Mouse (Mus musculus) telencephalon, adult 2 months (tissue): ENCODE results near the gene Cggbp1.

ENCODE experiments used
- DNase-seq: peaks from one replicate; pipeline ENCODE4 v3.0.0-alpha.2; 2011; ENCODE audit warnings: low read depth, low spot score

Cggbp1 gene

DNA sequence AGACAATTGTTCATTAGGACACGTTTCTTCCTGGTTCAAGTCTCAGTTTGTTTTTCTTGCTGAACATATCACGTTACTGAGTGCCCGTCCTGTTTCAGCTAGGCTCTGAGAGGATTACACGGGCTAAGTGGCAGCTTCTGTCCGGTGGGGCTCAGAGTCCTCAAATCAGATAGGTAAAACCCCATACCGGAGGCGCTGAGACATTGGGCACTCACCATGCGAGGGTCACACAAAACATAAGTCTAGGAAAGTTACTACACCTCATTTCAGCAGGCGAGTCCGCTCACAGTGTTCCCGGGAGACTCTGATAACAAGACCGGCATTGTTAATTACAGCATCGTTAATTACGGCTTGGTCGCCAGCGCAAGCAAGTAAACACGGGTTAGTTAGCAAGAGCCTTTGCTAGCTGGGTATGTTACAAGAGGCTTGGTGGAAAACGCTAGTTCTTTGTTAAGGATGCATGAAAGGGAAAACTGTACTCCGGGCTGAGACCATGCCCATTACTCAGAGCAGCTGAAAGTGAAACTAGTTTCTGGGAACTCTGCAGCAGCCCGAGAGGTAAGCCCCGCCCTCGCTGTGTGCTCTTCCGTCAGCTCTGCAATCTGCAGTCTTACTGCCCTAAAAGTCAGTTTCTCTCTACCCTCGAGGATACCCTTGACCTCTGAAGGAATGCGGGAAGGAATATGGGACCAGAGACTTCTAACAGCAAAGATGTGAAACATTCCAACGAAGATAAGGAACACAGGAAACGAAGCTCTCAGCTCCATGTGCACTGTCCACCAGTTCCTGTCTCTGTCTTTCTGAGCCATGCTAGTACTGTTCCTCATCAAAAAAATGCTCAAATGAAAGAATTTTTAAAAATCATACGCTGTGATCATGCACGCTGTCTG lies 21.9 kb downstream of the Cggbp1 start:
- peak; percentile 46 for DNase-seq

- DNase-seq, result no peak
These were observed 23.6 kb downstream of the Cggbp1 start for GRCm38 (mm10) chr16:64875384-64875783.

GRCm38 (mm10) chr16:64875822-64876221 lies 24.0 kb downstream of the Cggbp1 start:
- no peak for DNase-seq

DNA sequence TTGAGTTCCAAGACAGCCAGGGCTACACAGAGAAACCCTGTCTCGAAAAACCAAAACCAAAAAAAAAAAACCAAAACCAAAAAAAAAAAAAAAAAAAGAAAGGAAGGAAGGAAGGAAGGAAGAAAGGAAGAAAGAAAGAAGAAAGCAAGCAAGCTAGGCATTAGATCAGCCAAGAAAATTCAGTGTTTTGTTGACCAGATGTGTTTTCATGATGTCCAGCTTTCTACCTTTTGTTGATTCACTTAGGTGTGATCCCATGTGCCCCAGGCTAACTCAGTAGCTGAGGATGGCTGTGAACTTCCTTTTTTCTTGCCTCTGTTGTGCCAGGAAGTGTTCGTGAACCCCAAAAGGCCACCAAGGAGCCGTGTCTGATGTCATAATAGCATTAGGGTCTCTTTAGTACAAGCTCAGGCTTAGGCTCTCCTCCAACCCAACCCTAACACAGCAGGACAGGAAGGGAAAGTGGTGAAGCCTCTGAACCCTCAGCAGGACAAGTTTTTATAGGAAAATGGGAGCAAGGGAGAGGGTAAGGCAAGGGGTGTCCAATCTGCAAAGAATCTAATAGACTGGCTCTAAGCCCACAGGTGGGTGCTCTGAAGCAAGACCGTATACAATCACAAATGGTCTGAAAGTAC lies 25.0 kb downstream of the Cggbp1 start:
- no peak for DNase-seq

DNA sequence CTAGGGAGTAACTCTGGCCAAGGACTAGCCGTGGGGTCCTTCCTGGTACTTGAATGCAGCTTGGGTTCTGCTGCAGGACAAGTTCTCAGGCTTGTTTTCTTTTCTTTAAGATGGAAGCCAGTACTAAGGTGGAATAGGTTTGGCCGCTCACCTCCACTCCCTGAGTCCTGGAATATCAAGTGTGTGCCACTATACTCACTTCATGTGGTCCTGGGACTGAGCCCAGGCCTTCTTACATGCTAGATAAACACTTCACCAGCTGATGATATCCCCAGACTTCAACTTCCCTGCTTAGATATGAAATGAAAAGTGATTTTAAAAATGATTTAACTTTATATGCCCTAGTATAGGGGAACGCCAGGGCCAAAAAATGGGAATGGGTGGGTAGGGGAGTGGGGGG lies 25.5 kb downstream of the Cggbp1 start:
- no peak for DNase-seq

DNA sequence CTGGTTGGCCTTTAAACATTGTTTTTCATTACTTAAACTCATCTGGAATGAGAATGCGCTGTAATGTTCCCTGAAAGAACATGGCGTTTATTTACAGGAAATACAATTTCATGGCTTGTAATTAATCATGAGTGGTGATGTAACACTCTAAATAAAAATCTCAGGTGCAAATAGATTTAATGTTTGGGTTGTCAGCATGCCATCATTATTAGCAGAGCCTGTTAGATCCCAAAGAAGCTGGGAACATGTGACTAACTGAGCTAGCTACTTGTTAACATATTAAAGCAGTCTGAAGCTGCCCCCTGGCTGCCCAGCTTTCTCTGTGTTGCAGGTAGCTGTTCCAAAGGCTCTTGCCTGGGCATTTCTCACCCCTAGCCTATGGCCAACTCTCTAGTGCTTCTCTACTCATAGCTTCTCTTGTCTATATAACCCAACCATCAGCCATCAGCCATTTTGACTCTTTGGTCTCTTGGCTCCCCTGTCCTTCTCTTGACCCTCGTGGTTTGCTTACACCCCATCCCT lies 26.9 kb downstream of the Cggbp1 start:
- no peak for DNase-seq

GRCm38 (mm10) chr16:64879735-64880134 lies 27.9 kb downstream of the Cggbp1 start:
- no peak for DNase-seq

DNA sequence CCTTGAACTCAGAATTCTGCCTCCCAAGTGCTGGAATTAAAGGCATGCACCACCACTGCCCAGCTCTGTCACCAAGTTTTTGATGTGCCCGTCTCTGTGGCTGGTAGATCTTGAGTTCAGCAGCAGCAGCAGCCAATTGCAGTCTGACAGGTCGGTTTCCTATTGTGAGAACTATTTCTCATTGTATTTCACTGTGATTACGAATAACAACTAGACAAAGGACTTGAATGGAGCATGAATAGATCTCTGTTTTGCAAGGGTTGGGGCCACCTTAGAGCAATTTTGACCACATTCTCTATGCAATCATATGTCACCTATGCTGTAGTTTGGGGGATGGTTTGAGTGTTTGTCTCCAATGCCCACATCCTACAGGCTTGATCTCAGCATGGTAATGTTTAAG lies 29.2 kb downstream of the Cggbp1 start:
- DNase-seq, result no peak

- no peak for DNase-seq
These were observed 29.6 kb downstream of the Cggbp1 start for GRCm38 (mm10) chr16:64881442-64881841.

GRCm38 (mm10) chr16:64883896-64884295 lies 32.1 kb downstream of the Cggbp1 start:
- DNase-seq, result no peak

GRCm38 (mm10) chr16:64884420-64884838 lies 32.6 kb downstream of the Cggbp1 start:
- no peak for DNase-seq

DNA sequence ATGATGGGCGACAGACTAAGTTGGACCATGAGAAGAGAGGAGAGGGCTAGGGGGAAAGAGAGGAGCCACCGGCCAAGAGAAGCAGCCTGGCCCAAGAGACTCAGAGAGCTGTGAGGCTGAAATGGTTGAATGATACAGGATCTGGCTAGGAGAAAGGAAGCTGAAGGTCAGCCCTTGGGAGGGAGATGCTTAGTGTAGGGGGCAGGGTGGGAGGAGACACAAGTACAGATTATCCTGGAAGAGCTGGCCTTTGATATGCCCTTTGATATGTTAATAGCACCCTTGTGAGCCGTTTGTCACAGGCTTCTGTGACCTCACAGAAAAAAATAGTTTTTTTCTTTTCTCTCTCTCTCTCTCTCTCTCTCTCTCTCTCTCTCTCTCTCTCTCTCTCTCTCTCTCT lies 33.3 kb downstream of the Cggbp1 start:
- no peak for DNase-seq

DNA sequence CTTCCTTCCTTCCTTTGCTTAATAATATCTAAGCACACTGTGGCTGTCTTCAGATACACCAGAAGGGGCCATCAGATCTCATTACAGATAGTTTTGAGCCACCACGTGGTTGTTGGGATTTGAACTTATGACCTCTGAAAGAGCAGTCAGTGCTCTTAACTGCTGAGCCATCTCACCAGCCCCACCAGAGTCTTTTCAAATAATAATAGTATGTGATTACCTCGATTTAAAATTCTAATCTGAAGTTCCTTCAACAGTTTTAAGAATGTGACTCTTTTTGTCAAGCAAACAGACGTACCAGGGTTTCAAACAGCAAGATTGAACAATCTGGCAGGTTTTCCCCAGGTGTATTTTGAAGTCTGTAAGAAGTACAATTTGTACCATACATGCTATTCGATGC lies 33.8 kb downstream of the Cggbp1 start:
- DNase-seq, result no peak

GRCm38 (mm10) chr16:64889496-64889895 lies 37.7 kb downstream of the Cggbp1 start:
- DNase-seq, result no peak

DNA sequence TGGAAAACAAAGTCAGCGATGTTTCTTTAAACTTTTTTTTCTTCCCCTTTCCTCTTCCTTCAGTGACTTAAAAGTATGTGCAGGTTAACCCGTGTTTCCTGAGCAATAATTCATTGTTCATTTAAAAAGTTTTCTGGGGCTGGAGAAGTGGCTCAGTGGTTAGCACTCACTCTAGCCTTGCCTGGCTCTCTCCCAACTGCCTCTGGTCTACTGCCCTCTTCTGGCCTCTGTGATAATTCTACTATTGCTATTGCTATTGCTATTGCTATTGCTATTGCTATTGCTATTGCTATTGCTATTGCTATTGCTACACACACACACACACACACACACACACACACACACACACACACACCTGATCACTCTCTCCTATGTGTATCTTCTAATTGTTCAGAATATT lies 47.3 kb downstream of the Cggbp1 start:
- no peak for DNase-seq

DNA sequence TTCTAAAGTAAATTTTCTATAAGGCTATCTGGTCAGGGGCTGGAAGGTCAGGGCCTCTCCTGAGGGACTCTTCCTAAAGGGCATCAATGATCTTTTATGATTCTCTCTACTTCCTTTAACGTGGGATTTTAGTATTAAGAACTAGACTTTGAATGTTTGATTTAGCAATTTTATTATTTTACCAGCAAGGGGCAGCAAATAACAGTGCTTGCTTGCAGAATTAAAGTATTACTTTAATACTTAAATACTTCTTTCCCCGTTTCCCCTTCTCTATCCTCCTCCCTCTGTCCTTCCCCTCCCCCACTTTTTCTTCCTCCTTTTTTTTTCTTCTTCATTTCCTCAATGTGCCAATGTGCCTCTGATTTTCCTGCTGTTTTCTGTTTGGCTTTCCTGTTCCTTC lies 51.5 kb downstream of the Cggbp1 start:
- DNase-seq, result no peak

DNA sequence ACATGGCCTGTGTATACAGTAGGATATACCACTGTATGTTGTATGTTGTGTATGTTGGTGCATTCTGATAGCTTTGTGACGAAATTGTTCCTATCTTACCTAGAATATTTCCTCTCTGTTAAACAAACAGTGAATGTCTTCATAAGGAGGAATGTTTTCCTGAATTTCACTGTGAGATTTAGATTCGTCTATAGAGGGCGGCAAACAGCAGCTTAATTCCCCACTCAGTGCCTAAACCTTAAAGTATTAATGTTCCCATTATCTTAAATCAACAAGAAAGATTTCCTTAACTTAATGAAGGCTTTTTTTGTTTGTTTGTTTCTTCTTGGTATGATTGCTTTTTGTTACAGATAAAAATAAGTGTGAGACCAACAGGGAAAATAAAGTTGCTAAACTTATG lies 55.3 kb downstream of the Cggbp1 start:
- no peak for DNase-seq

DNA sequence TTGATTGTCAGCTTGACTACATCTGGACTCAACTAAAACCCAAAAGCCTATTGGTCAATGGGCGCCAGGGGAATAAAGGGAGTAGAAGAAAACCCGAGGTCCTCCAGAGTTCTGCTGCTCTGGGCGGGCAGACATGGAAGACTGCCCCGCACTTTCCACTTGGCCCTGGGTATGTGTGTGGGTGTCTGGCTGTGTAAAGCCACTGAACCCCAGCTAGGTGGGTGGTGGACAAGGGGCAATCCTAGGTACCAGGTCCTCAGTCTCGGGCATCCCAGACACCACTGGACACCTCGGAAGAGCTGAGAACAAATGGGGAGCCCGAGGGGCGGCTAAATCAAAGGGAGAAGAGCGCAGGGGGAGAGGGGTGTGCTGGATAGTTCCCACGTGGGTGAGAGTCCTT lies 57.0 kb downstream of the Cggbp1 start:
- no peak for DNase-seq
